Mouse (Mus musculus): Measurements from ENCODE around the gene Gm527.

The Gm527 gene

GRCm38 (mm10) chr12:64917578-64918471 is at the start of gene Gm527:
Gene Gm527 (plus strand): TSS chr12:64917906.
- DNase-seq, result peak; percentile 96

DNA sequence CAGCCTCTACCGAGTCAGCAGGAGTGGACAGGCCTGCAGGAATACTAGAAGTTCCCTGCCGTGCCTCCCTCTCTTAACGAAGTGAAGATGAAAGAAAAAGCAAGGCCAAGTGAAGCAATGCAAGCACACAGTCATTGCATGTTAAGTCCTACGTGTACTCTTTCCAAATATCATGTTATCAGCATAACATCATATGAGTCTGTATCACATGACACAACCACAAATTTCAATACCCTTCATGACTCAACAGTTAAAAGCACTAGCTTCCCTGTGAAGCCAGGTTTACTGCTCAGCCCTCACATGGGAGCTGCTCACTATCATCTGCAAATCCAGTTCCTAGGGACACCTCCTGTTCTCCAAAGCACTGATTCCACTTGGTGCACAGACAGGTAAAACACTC is 46.6 kb upstream of the Gm527 start:
- no peak for DNase-seq

DNA sequence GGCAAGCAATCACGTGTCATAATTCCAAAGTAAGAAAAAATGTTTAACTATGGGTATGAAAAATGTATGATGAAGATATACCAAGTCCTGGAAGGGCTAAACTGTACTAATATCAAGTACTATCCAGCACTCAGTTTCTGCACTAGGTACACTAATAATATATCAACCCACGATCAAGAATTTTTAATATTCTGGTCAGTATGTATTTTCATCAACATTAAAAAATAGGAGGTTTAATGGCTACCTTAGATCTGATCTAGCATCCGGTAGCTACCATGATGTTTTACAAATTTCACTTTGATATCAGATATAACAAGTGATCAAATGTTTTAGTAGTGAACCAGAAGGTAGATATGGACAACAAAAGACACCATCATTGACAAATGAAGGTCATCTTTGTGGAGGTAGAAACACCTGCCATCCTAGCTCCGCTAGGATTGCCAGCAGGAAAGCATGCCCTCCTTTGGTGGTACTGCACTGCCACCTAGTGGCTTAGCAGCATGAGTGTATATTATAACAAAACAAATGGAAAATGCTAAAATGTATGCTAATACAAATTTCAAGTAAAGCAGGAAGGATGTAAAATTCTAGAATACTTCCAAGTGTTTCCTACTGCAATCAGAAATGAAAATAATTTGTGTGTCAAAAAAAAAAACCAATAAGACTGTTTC is 20.5 kb upstream of the Gm527 start:
- peak; percentile 31 for DNase-seq

- no peak for DNase-seq
These were observed 15.2 kb upstream of the Gm527 start for GRCm38 (mm10) chr12:64902506-64902905.

- DNase-seq, result no peak
These were observed 14.5 kb upstream of the Gm527 start for GRCm38 (mm10) chr12:64903186-64903585.

- no peak for DNase-seq
These were observed 4.7 kb upstream of the Gm527 start for GRCm38 (mm10) chr12:64912996-64913395.

DNA sequence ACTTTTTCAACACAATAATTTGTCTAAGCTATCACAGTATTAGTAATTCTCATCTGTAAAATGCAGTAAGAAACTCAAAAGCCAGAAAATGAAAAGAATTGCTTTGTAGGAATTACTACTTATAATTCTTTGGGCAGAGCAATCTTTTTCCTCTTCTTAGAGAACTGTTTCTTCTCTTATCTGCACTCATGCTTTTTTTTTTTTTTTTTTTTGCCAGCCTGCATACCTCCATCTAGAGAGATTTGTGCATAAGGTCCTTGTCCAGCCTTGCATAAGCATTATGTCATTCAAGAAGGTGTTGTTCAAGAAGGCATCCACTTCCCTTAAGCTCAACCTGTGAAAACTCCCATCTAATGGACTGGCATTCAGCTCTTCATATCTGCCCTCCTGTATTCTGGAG is 971 bp upstream of the Gm527 start:
- DNase-seq, result no peak

DNA sequence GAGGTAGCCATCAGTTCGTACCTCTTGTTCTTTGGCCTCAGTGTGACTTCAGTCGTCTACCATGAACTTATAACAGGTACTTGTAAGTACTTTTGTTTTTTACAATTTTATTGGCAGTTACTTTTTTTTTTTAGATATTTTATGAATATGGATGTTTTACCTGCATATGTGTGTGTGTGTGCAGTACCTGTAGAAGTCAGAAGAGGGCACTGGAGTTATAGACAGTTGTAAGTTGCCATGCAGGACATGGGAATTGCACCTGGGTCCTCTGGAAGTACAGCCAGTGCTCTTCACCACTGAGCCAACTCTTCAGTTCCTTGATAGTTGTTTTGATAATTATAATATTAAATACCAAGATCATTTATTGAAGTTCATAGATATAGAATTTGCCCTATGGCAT is 19.8 kb downstream of the Gm527 start:
- DNase-seq, result no peak

- no peak for DNase-seq
These were observed 46.9 kb downstream of the Gm527 start for GRCm38 (mm10) chr12:64964560-64964959.

DNA sequence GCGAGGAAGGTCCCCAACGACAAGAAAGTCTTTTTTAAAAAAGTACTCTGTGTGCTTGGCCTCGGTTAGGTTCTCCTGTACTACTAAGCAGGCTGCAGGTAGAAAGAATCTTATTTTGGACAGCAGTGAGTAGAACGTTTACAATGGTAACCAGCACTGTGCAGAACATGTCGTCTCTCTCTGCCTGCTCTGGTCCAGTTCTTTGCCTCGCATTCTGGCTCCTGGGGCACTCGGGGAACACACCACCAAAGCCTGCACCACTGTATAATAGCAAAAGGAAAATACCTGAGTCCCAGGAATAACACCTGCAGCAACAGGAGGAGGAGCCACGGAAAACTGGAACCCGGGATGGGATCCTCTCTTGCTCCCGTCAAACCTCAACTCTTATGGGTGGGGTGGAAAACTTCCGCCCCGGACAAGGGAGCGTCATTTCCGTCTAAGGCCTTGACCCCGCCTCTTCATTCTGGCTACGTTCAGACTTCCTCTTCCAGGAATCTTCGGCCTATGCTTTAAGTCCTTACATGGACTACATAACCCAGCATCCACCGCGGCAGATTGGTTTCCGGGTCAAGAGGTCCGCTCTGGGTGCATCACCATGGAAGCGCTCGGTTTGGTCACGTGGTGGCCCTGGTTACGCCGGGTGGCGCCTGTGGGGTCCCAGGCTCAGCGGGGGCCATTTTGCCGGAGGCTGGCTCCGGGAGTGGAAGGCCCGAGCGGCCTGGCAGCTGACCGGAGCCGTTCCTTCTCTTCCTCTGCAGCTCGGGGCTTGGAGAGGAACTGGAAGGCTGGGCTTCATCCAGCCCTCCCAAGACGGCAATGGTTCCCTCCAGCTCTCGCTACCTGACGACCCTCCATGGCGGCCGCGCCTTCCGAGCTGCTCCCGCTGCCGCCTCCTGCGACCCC is 47.7 kb downstream of the Gm527 start, which contains the start of the genes Klhl28 and Togaram1:
Gene Klhl28 (minus strand): TSS at position 411 of the 903 bp plus-strand sequence.
Gene Togaram1 (plus strand): TSS at position 681 of the 903 bp plus-strand sequence.
- peak; percentile 99 for DNase-seq

GRCm38 (mm10) chr12:64966101-64966631 is 48.5 kb downstream of the Gm527 start:
- DNase-seq, result no peak

DNA sequence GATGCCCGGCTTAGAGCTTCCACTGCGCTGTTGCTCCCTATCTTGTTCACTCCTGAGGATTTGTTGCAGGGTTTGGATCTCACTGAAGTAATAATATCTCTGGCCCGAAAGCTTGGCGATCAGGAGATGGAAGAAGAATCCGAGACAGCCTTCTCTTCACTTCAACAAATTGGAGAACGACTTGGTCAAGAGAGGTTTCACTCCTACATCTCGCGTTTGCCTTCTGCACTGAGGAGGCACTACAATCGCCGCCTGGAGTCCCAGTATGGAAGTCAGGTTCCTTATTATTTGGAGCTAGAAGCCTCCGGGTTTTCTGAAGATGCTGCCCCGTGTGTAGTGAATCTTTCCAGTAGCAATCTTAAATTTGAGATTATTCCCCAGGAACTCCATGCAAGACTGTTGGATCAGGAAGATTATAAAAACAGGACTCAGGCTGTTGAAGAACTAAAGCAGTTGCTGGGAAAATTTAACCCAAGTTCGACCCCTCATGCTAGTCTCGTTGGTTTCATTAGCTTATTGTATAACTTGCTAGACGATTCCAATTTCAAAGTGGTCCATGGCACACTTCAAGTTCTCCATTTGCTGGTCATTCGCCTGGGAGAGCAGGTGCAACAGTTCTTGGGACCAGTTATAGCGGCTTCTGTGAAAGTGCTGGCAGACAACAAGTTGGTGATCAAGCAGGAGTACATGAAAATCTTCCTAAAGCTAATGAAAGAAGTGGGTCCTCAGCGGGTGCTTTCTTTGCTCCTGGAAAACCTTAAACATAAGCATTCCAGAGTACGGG is 49.1 kb downstream of the Gm527 start:
- DNase-seq, result peak; percentile 21

GRCm38 (mm10) chr12:64967470-64967869 is 49.8 kb downstream of the Gm527 start:
- peak; percentile 12 for DNase-seq

DNA sequence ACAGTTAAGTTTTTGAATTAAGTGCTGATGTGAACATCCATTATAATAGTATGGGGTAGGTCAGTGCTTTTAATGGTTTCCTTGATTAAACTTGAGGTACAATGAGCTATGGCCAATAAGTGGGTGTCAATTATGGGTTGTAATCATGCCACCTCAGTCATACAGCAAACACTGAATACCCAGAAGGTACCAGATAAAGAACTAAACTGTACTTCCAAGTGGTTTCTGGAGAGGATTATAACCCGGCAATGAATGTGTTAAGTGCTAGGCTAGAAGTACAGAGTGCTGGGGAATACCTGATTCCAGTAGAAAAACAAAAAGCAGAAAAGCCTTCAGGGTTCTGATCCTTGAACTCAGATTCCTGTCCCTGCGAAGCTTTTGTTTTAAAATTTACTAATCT is 50.4 kb downstream of the Gm527 start:
- DNase-seq, result no peak

GRCm38 (mm10) chr12:64971399-64971798 is 53.7 kb downstream of the Gm527 start:
- DNase-seq, result no peak

- no peak for DNase-seq
These were observed 54.4 kb downstream of the Gm527 start for GRCm38 (mm10) chr12:64972063-64972462.

Data from cerebellum, adult 9-11 months (tissue).